Mouse (Mus musculus) bone marrow, adult 2 months (tissue): ENCODE results near the gene Ccnk.

Source experiments
- CTCF ChIP-seq: fragments of 200-500 bp; IDR thresholded peaks from 2 replicates; pipeline ENCODE4 v1.5.1; 2011; ENCODE audit warnings: low read length, control low read depth; ENCODE audit not compliant: control insufficient read depth, insufficient read depth
- POLR2A ChIP-seq: fragments of 200-500 bp; IDR thresholded peaks from 2 replicates; pipeline ENCODE4 v1.6.1; 2011; ENCODE audit warnings: low read depth, mild to moderate bottlenecking, control low read depth, low read length, borderline replicate concordance; ENCODE audit not compliant: control insufficient read depth

DNA sequence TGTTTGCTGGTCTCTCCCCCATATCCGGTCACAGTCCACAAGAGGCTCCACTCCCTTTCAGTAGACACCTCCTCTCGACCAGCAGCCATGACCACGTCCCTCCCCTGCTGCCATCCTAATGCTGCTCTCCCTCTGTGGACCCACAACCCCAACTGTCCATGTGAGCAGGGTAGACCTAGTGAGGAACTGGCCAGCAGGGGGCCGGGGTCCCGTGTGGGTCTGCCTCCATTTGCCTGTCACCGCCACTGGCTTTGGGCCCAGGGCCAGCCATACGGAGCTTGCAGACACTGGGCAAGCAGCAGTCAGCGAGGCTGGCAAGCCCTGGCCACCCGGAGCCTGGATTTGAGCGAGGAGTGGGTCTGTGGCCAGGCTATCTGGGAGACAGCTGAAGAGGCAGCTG, 41.8 kb downstream of the Ccnk start:
- TF ChIP-seq POLR2A (no peak), CTCF (no peak)
